Mouse (Mus musculus) liver, postnatal 0 days (tissue): ENCODE results near the gene Ghrhr.

Source experiments
- CTCF ChIP-seq: sonication (generic); IDR thresholded peaks from 2 replicates; pipeline ENCODE4 v1.5.1; 2016; ENCODE audit warnings: antibody characterized with exemption, low read depth
- EP300 ChIP-seq: IDR thresholded peaks from 2 replicates; pipeline ENCODE4 v1.6.1; 2016; ENCODE audit warnings: antibody characterized with exemption, low read depth, mild to moderate bottlenecking

GRCm38 (mm10) chr6:55381966-55382365, 5.9 kb downstream of the Ghrhr start:
- TF ChIP-seq EP300 (no peak), CTCF (no peak)
